Mouse (Mus musculus) cerebellum, adult 2 months (tissue): ENCODE measurements around the gene Gm20604. TPM values are rescaled to one million over a fixed set of nuclear protein-coding genes. Genes with fewer than 3 reads are reported as not detected.
A peak's percentile ranks its signal among the peaks of the same experiment; 100 is the strongest.

Experiments used
- DNase-seq, 2 experiments: peaks; one replicate each; pipeline ENCODE4 v3.0.0; 2021
- H3K27ac ChIP-seq: fragments of 200-500 bp; 2 replicates; pipeline ENCODE4 v1.5.1; 2012; ENCODE audit warnings: low read length, control low read depth, inconsistent platforms; ENCODE audit not compliant: insufficient read depth
- H3K27me3 ChIP-seq: fragments of 200-500 bp; 2 replicates; pipeline ENCODE4 v1.6.1; 2012; ENCODE audit warnings: inconsistent platforms, mild to moderate bottlenecking, low read length, moderate library complexity; ENCODE audit not compliant: control insufficient read depth, insufficient read depth
- H3K4me1 ChIP-seq: fragments of 200-500 bp; 2 replicates; pipeline ENCODE4 v1.6.1; 2011; ENCODE audit warnings: low read length; ENCODE audit not compliant: control insufficient read depth, insufficient read depth
- H3K4me3 ChIP-seq: fragments of 200-500 bp; replicated peaks from 2 replicates; pipeline ENCODE3; 2011; ENCODE audit warnings: mild to moderate bottlenecking, low read depth, low read length, control low read depth; ENCODE audit not compliant: insufficient read depth
- CTCF ChIP-seq: fragments of 200-500 bp; IDR thresholded peaks from 2 replicates; pipeline ENCODE4 v1.5.1; 2011; ENCODE audit warnings: low read depth, mild to moderate bottlenecking, control low read depth, low read length, moderate library complexity, borderline replicate concordance; ENCODE audit not compliant: insufficient read depth
- POLR2A ChIP-seq: fragments of 200-500 bp; IDR thresholded peaks from 2 replicates; pipeline ENCODE4 v1.6.1; 2011; ENCODE audit warnings: low read length, control low read depth, borderline replicate concordance; ENCODE audit not compliant: insufficient read depth
- WGBS: fragments of 180-500 bp; shearing (Covaris S2); methylation state at CpG from one replicate; pipeline ENCODE4 v1.1.7; 2018; 5-methylcytosine and 5-hydroxymethylcytosine counted together
- polyA plus RNA-seq: library from polyadenylated mRNA; depleted of rRNA; stranded (reverse); fragments of >200 nt; gene quantifications from 2 replicates; pipeline ENCODE4 v1.2.3, GENCODE M21; 2012; rRNA removed

Gm20604 gene
- polyA plus RNA-seq, 1 experiment: 28.7 TPM

- H3K27ac ChIP-seq: no peak overlapping the region
- H3K27me3 ChIP-seq: no peaks in the 10 kb centered on the region
- no peak overlapping the region for H3K4me3 ChIP-seq
- WGBS: 29% methylated on average over 14 of the region's 14 CpGs
- H3K4me1 ChIP-seq: peaks cover 69% of the 10 kb centered on the region
- TF ChIP-seq CTCF (no peak), POLR2A (no peak)
- DNase-seq: peak in 1 of 2 experiments; percentile 55
Observed at GRCm38 (mm10) chr12:102696635-102697354, 61.7 kb downstream of the Gm20604 start.

GRCm38 (mm10) chr12:102695369-102696239 lies 62.9 kb downstream of the Gm20604 start:
- H3K4me3 ChIP-seq: no peak overlapping the region
- TF ChIP-seq POLR2A (no peak), CTCF (no peak)
- 42% methylated on average over 18 of the region's 18 CpGs for WGBS
- DNase-seq: no peak
- H3K27ac ChIP-seq: no peak overlapping the region
- H3K4me1 ChIP-seq: peaks cover 74% of the 10 kb centered on the region
- H3K27me3 ChIP-seq: no peaks in the 10 kb centered on the region

DNA sequence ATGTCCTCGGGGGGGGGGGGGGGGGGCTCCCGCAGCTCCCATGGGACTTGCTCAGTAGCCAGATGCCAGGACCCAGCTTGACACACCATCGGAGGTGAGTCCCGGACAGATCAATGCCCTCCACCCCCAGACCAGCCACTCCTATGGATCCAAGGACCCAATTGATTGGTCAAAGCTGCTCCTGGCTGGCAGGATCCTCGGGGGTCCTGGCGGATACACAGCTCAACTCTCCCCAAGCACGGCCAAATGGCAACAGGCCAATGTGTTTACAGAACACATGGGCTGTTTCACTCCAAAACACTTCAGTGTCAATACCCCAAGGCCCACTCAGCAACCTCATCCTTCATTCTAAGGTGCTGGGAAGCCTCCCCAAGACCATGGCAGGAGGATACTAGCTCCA lies 66.7 kb downstream of the Gm20604 start:
- no peak for TF ChIP-seq POLR2A
- no peak for TF ChIP-seq CTCF
- Histone ChIP-seq H3K4me3 (no peak overlapping the region), H3K27ac (no peak overlapping the region; the same call in 1 of the 2 replicates), H3K4me1 (peaks cover 45% of the 10 kb centered on the region), H3K27me3 (no peaks in the 10 kb centered on the region)
- no peak for DNase-seq
- WGBS: 23% methylated on average over 5 of the region's 7 CpGs

Other genes with a start within 250 kb of the Gm20604 start
- 187 and 216 TPM in 2 replicates for gene Chga, start 203.7 kb downstream of the Gm20604 start, polyA plus RNA-seq
- gene Itpk1, start 53.7 kb downstream of the Gm20604 start, polyA plus RNA-seq: 64.9 and 67.6 TPM in 2 replicates
- 11.9 and 13.8 TPM in 2 replicates for gene Moap1, start 15.0 kb downstream of the Gm20604 start, polyA plus RNA-seq
- gene Tmem251, start 14.9 kb downstream of the Gm20604 start, polyA plus RNA-seq: 3.7 and 3.9 TPM in 2 replicates
- gene Gm28051, start 907 bp downstream of the Gm20604 start, polyA plus RNA-seq: not detected in 2 replicates
- 18.9 and 22.5 TPM in 2 replicates for gene Gon7, start 869 bp downstream of the Gm20604 start, polyA plus RNA-seq
- 24.3 and 25.5 TPM in 2 replicates for gene Ubr7, start 705 bp downstream of the Gm20604 start, polyA plus RNA-seq
- gene Btbd7, start 119.8 kb upstream of the Gm20604 start, polyA plus RNA-seq: 12.8 and 13.8 TPM in 2 replicates
- not detected in 2 replicates for gene Cox8c, start 140.6 kb upstream of the Gm20604 start, polyA plus RNA-seq
- 26.1 and 28.2 TPM in 2 replicates for gene Unc79, start 190.2 kb upstream of the Gm20604 start, polyA plus RNA-seq